Mouse (Mus musculus) G1E (cell line): ENCODE measurements around the gene Dab2. TPM values are rescaled to one million over a fixed set of nuclear protein-coding genes. Genes with fewer than 3 reads are reported as not detected.

ENCODE experiments used
- ATAC-seq: 2 replicates; pipeline ENCODE4 v1.8.0; 2016; ENCODE audit warnings: mild to moderate bottlenecking; ENCODE audit not compliant: insufficient number of reproducible peaks, poor library complexity, low FRiP score, severe bottlenecking; ENCODE audit errors: extremely low read depth
- DNase-seq: peaks from one replicate; pipeline ENCODE4 v3.0.0; 2012; ENCODE audit warnings: low spot score
- H3K27me3 ChIP-seq: 2 replicates; pipeline ENCODE4 v1.6.1; 2012; ENCODE audit warnings: mild to moderate bottlenecking, low read length, inconsistent platforms; ENCODE audit not compliant: insufficient read depth
- H3K36me3 ChIP-seq: replicated peaks from 2 replicates; pipeline ENCODE3; 2012; ENCODE audit warnings: mild to moderate bottlenecking, inconsistent platforms
- H3K4me1 ChIP-seq: 2 replicates; pipeline ENCODE4 v1.6.1; 2012; ENCODE audit warnings: low read depth, low read length, inconsistent platforms, mixed read lengths; ENCODE audit not compliant: insufficient read depth
- H3K4me3 ChIP-seq: 2 replicates; pipeline ENCODE4 v1.5.1; 2012; ENCODE audit warnings: low read depth, mild to moderate bottlenecking, inconsistent platforms, low read length, moderate library complexity, mixed read lengths
- H3K9me3 ChIP-seq: replicated peaks from 2 replicates; pipeline ENCODE4 v1.6.1; 2012; ENCODE audit warnings: inconsistent platforms
- CTCF ChIP-seq: IDR thresholded peaks from 2 replicates; pipeline ENCODE4 v1.5.1; 2012; ENCODE audit warnings: low read depth, low read length, inconsistent platforms, mixed read lengths
- GATA1 ChIP-seq: IDR thresholded peaks from 2 replicates; pipeline ENCODE4 v1.6.1; 2012; ENCODE audit warnings: borderline replicate concordance, low read length, inconsistent platforms, mixed read lengths
- GATA2 ChIP-seq: IDR thresholded peaks from 2 replicates; pipeline ENCODE4 v1.6.1; 2012; ENCODE audit warnings: low read depth, low read length, inconsistent platforms, borderline replicate concordance
- POLR2AphosphoS5 ChIP-seq: IDR thresholded peaks from 2 replicates; pipeline ENCODE4 v1.6.1; 2012; ENCODE audit warnings: low read depth, low read length, inconsistent platforms; ENCODE audit not compliant: insufficient replicate concordance
- TAL1 ChIP-seq: conservative IDR thresholded peaks from 2 replicates; pipeline ENCODE4 v1.6.1; 2012; ENCODE audit warnings: low read depth, low read length, inconsistent platforms, mixed read lengths
- polyA plus RNA-seq: library from polyadenylated mRNA; stranded (reverse); fragments of >175 nt; gene quantifications from 2 replicates; pipeline ENCODE4 v1.2.3, GENCODE M21; 2012
- total RNA-seq, 2 experiments: library from RNA; stranded (forward) in 1 of 2; stranded (reverse) in 1 of 2; fragments of 200-1000 nt in 1 of 2; fragments of >200 nt in 1 of 2; fragmentation: Nextera tagmentation in 1 of 2; gene quantifications; 2 replicates each; pipeline ENCODE4 v1.2.3; 2014 to 2017

The Dab2 gene
- total and polyA plus RNA-seq, 3 experiments, result 0.38 TPM; not detected in 2

- TF ChIP-seq TAL1 (no peak), POLR2AphosphoS5 (no peak), CTCF (no peak), GATA1 (no peak), GATA2 (no peak)
- Histone ChIP-seq H3K4me1 (no peaks in the 10 kb centered on the region), H3K9me3 (no peaks in the 10 kb centered on the region), H3K4me3 (no peak overlapping the region), H3K27me3 (peaks cover 12% of the 10 kb centered on the region), H3K36me3 (no peaks in the 10 kb centered on the region)
- ATAC-seq (no peak), DNase-seq (no peak)
Observed at GRCm38 (mm10) chr15:6468845-6469244, 169.3 kb downstream of the Dab2 start.

DNA sequence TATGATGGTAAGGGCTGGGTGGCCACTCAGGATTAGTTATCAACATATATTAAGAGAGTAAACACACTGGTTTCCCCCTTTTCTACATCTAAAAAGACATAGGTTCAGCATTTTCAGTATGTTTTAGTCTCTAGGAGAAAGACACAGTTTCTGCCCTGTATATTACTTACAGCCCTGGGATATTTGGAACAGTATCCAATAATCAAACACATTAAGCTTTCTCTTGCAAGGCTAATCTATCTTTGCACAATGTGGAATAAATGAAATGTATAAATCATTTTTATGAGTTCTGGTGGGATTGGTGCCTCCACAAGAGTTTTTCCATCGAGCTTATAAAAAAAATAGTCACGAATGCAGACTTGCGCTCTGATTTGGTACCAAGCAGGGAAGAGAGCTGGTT is 169.8 kb downstream of the Dab2 start:
- no peak for TF ChIP-seq TAL1
- TF ChIP-seq CTCF, result no peak
- TF ChIP-seq GATA1, result no peak
- TF ChIP-seq GATA2, result no peak
- no peak for TF ChIP-seq POLR2AphosphoS5
- no peak overlapping the region for H3K4me3 ChIP-seq
- DNase-seq (no peak), ATAC-seq (no peak)
- H3K36me3 ChIP-seq, result no peaks in the 10 kb centered on the region
- no peaks in the 10 kb centered on the region for H3K4me1 ChIP-seq
- H3K9me3 ChIP-seq, result no peaks in the 10 kb centered on the region
- peaks cover 12% of the 10 kb centered on the region for H3K27me3 ChIP-seq

- no peak for TF ChIP-seq GATA1
- no peak for TF ChIP-seq TAL1
- no peak for TF ChIP-seq GATA2
- TF ChIP-seq CTCF, result no peak
- no peak for TF ChIP-seq POLR2AphosphoS5
- ATAC-seq (no peak), DNase-seq (no peak)
Observed at GRCm38 (mm10) chr15:6483561-6483960, 184.0 kb downstream of the Dab2 start.

More at GRCm38 (mm10) chr15:6483561-6483960, 184.0 kb downstream of the Dab2 start:
- Histone ChIP-seq H3K9me3 (0 out of 2 replicates have a peak, but pooled peaks cover 4% of the 10 kb centered on the region), H3K36me3 (no peaks in the 10 kb centered on the region), H3K4me3 (no peak overlapping the region), H3K4me1 (peaks cover 6% of the 10 kb centered on the region; the same call in 1 of the 2 replicates), H3K27me3 (peaks cover 12% of the 10 kb centered on the region)

Other genes with a start within 250 kb of the Dab2 start
- not detected in 2 replicates for gene C9, start 145.5 kb downstream of the Dab2 start, total RNA-seq (2014; fragmentation: Nextera tagmentation)
- gene C9, start 145.5 kb downstream of the Dab2 start, total RNA-seq (2017), result not detected in 2 replicates
- not detected in 2 replicates for gene C9, start 145.5 kb downstream of the Dab2 start, polyA plus RNA-seq
- 292 and 317 TPM in 2 replicates for gene Fyb, start 223.1 kb downstream of the Dab2 start, total RNA-seq (2014; fragmentation: Nextera tagmentation)
- 126 and 146 TPM in 2 replicates for gene Fyb, start 223.1 kb downstream of the Dab2 start, total RNA-seq (2017)
- gene Fyb, start 223.1 kb downstream of the Dab2 start, polyA plus RNA-seq, result 1,103 and 1,581 TPM in 2 replicates